ENCODE assay signal across 9 mouse cellular contexts in genomic region chr14:61327618-61328450, GRCm38 (mm10). TPM values are rescaled to one million over a fixed set of nuclear protein-coding genes. Genes with fewer than 3 reads are reported as not detected.
DNase-seq lines count a peak whose midpoint lies in the region; ATAC-seq and TF ChIP-seq lines count a peak whose summit lies in the region.
"Had no signal": no experiment of that assay in that cellular context is flagged by ENCODE, and none has a peak within 500 bp of the region (broad histone marks: within the 10 kb centered on the region; RNA-seq: fewer than 3 reads in every experiment).

No protein-coding gene starts in this region.

- no peaks in the 10 kb centered on the region for H3K36me3 ChIP-seq in hindbrain, embryonic 15.5 days
- no peaks in the 10 kb centered on the region for H3K36me3 ChIP-seq in lung, embryonic 16.5 days (ENCODE audit: control insufficient read depth, insufficient read depth, low read length)
- no peaks in the 10 kb centered on the region for H3K36me3 ChIP-seq in thymus, adult 2 months (ENCODE audit: control insufficient read depth, insufficient read depth, low read length)

- peak overlapping the region; percentile 35 for H3K9ac ChIP-seq in hindbrain, embryonic 15.5 days
- peak overlapping the region; percentile 53 for H3K9ac ChIP-seq in lung, embryonic 16.5 days (ENCODE audit: low read length)

- H3K4me1 ChIP-seq in hindbrain, embryonic 15.5 days (replicated peaks): peaks cover 27% of the 10 kb centered on the region
- peaks cover 7% of the 10 kb centered on the region; the same call in 1 of the 2 replicates for H3K4me1 ChIP-seq in lung, embryonic 16.5 days (replicated peaks; ENCODE audit: control insufficient read depth, insufficient read depth, low read length)
- H3K4me1 ChIP-seq in olfactory bulb, adult 2 months (ENCODE audit: control insufficient read depth, insufficient read depth, low read length): peaks cover 22% of the 10 kb centered on the region
- H3K4me1 ChIP-seq in thymus, adult 2 months (replicated peaks; ENCODE audit: control insufficient read depth, insufficient read depth, low read length): peaks cover 11% of the 10 kb centered on the region

- peak overlapping the region; percentile 60 for H3K4me3 ChIP-seq in gastrocnemius, adult 2 months
- H3K4me3 ChIP-seq in hindbrain, embryonic 15.5 days: peak overlapping the region; percentile 26
- H3K4me3 ChIP-seq in lung, embryonic 16.5 days (ENCODE audit: low read length): peak overlapping the region; percentile 31
- H3K4me3 ChIP-seq in olfactory bulb, adult 2 months (ENCODE audit: insufficient read depth, low read depth, low read length): peak overlapping the region; percentile 29
- peak overlapping the region; percentile 15; the same call in 1 of the 2 replicates for H3K4me3 ChIP-seq in thymus, adult 2 months (ENCODE audit: control insufficient read depth, insufficient read depth, low read length)

- DNase-seq in Muller cell, postnatal 12 days (ENCODE audit: inconsistent ontology term): peak; percentile 61
- peak; percentile 87 to 90 for DNase-seq in cerebellum, postnatal 36 days
- peak; percentile 87 for DNase-seq in gastrocnemius, adult 2 months
- DNase-seq in layer of hippocampus, postnatal 25 days (ENCODE audit: extremely low spot score in 1 of 2, low spot score in 1 of 2): peak; percentile 64 to 69
- peak; percentile 57 for DNase-seq in thymus, adult 2 months

- ATAC-seq in hindbrain, embryonic 15.5 days (ENCODE audit: low FRiP score, low read depth): peak; percentile 86
- ATAC-seq in lung, embryonic 16.5 days (ENCODE audit: low read depth): peak; percentile 71
- ATAC-seq: Patski had no signal

- H3K27ac ChIP-seq in gastrocnemius, adult 2 months: peak overlapping the region; percentile 92
- H3K27ac ChIP-seq in hindbrain, embryonic 15.5 days (replicated peaks): peak overlapping the region; percentile 86
- H3K27ac ChIP-seq in lung, embryonic 16.5 days (ENCODE audit: low read length): no peak overlapping the region
- peak overlapping the region; percentile 91 for H3K27ac ChIP-seq in olfactory bulb, adult 2 months (ENCODE audit: insufficient read depth, low read depth, low read length)
- no peak overlapping the region for H3K27ac ChIP-seq in thymus, adult 2 months (ENCODE audit: control insufficient read depth, insufficient read depth, low read length)

- TF ChIP-seq CTCF in gastrocnemius, adult 2 months (IDR thresholded peaks at IDR 0.05): peak; percentile 7; the same call in 1 of the 2 replicates
- no peak for TF ChIP-seq CTCF in olfactory bulb, adult 2 months (IDR thresholded peaks at IDR 0.05; ENCODE audit: insufficient read depth, low read depth, low read length)
- TF ChIP-seq CTCF in thymus, adult 2 months (IDR thresholded peaks at IDR 0.05; ENCODE audit: borderline replicate concordance, control insufficient read depth, extremely low read depth, insufficient read depth, low read length, poor library complexity): no peak

- intact Hi-C loops in gastrocnemius, adult 2 months (cut with DNase I): no loop called here

- H3K27me3 ChIP-seq in hindbrain, embryonic 15.5 days: no peaks in the 10 kb centered on the region
- H3K27me3 ChIP-seq in lung, embryonic 16.5 days (ENCODE audit: control insufficient read depth, insufficient read depth, low read depth, low read length): no peaks in the 10 kb centered on the region
- no peaks in the 10 kb centered on the region for H3K27me3 ChIP-seq in thymus, adult 2 months (ENCODE audit: control insufficient read depth, insufficient read depth, low read length)
- H3K27me3 ChIP-seq: Patski had no signal

- no peak for TF ChIP-seq POLR2A in olfactory bulb, adult 2 months (IDR thresholded peaks at IDR 0.05; ENCODE audit: insufficient read depth, low read depth, low read length)
- no peak for TF ChIP-seq POLR2A in thymus, adult 2 months (IDR thresholded peaks at IDR 0.05; ENCODE audit: control insufficient read depth, extremely low read depth, insufficient read depth, low read length, poor library complexity)

- peak overlapping the region; percentile 55 for H3K4me2 ChIP-seq in hindbrain, embryonic 15.5 days
- H3K4me2 ChIP-seq in lung, embryonic 16.5 days (ENCODE audit: low read depth, low read length): peak overlapping the region; percentile 53

- no peaks in the 10 kb centered on the region for H3K9me3 ChIP-seq in hindbrain, embryonic 15.5 days
- no peaks in the 10 kb centered on the region for H3K9me3 ChIP-seq in lung, embryonic 16.5 days (ENCODE audit: control insufficient read depth, low read length)

- WGBS in hindbrain, embryonic 15.5 days: 26% methylated on average over 19 of the region's 19 CpGs
- whole genome bisulfite sequencing in lung, embryonic 16.5 days: 33% methylated on average over 19 of the region's 19 CpGs
- 20% methylated on average over 19 of the region's 19 CpGs for WGBS in olfactory bulb, adult 2 months
- 44% methylated on average over 19 of the region's 19 CpGs for WGBS in thymus, adult 2 months

RNA-seq across cellular contexts. Expression of gene Arl11, which starts 18.3 kb away (rescaled TPM):
- total RNA-seq in gastrocnemius, adult 2 months (2021): under 1 TPM; 0.54 to 0.56 TPM
- polyA plus RNA-seq in hindbrain, embryonic 15.5 days (2015; fragmentation: Nextera tagmentation; extraction: Ambion mirVana): 0.44 and 0.63 TPM in 2 replicates
- total RNA-seq in layer of hippocampus, postnatal 25 days (2021): under 1 TPM; 0.66 TPM
- 1.2 and 2.0 TPM in 2 replicates for polyA plus RNA-seq in lung, embryonic 16.5 days (2015; fragmentation: Nextera tagmentation; extraction: Ambion mirVana)
- polyA plus RNA-seq in olfactory bulb, adult 2 months (2012; ENCODE audit: insufficient read depth, insufficient read length, low replicate concordance, missing spikeins): not detected in 2 replicates
- polyA plus RNA-seq in thymus, adult 2 months (2012; rRNA removed): 2.5 and 3.4 TPM in 2 replicates
- polyA plus RNA-seq: Patski had no signal

RNA-seq across cellular contexts. Expression of gene Ebpl, which starts 32.4 kb away (rescaled TPM):
- total RNA-seq in gastrocnemius, adult 2 months (2021): 1 to 10 TPM; 1.1 to 1.2 TPM
- polyA plus RNA-seq in hindbrain, embryonic 15.5 days (2015; fragmentation: Nextera tagmentation; extraction: Ambion mirVana): 10.1 and 11.6 TPM in 2 replicates
- 1 to 10 TPM; 5.1 to 6.1 TPM for total RNA-seq in layer of hippocampus, postnatal 25 days (2021)
- 7.3 TPM in 2 replicates for polyA plus RNA-seq in lung, embryonic 16.5 days (2015; fragmentation: Nextera tagmentation; extraction: Ambion mirVana)
- polyA plus RNA-seq in olfactory bulb, adult 2 months (2012; ENCODE audit: insufficient read depth, insufficient read length, low replicate concordance, missing spikeins): not detected in 2 replicates
- polyA plus RNA-seq in thymus, adult 2 months (2012; rRNA removed): 1.6 and 2.0 TPM in 2 replicates

Comparison
In these comparisons a context has a peak if more than half of its experiments do, and no peak if none do; other contexts are left out.
1. H3K27ac ChIP-seq: peak in gastrocnemius, adult 2 months (single experiment), hindbrain, embryonic 15.5 days (single experiment) and olfactory bulb, adult 2 months (single experiment); none in lung, embryonic 16.5 days (single experiment) and thymus, adult 2 months (single experiment).
2. Peak in every context shown above with its lines, with median percentiles within 50 percentile points of each other: DNase-seq and H3K4me3 ChIP-seq.